Mouse (Mus musculus) olfactory bulb, adult 2 months (tissue): ENCODE data around the gene Bmp8b. TPM values are rescaled to one million over a fixed set of nuclear protein-coding genes. Genes with fewer than 3 reads are reported as not detected.
"Not testable (repeated sequence)": the region's sequence is repeated elsewhere in the genome, so short reads cannot be mapped to it uniquely, and the experiment has no call there.

Source experiments
- H3K27ac ChIP-seq: fragments of 200-500 bp; 2 replicates; pipeline ENCODE4 v1.5.1; 2012; ENCODE audit warnings: low read depth, low read length; ENCODE audit not compliant: insufficient read depth
- H3K4me1 ChIP-seq: fragments of 200-500 bp; 2 replicates; pipeline ENCODE4 v1.6.1; 2012; ENCODE audit warnings: low read length; ENCODE audit not compliant: control insufficient read depth, insufficient read depth
- H3K4me3 ChIP-seq: fragments of 200-500 bp; 2 replicates; pipeline ENCODE4 v1.5.1; 2012; ENCODE audit warnings: mild to moderate bottlenecking, low read depth, low read length, moderate library complexity; ENCODE audit not compliant: insufficient read depth
- CTCF ChIP-seq: fragments of 200-500 bp; IDR thresholded peaks from 2 replicates; pipeline ENCODE4 v1.5.1; 2012; ENCODE audit warnings: low read depth, mild to moderate bottlenecking, low read length, moderate library complexity; ENCODE audit not compliant: insufficient read depth
- POLR2A ChIP-seq: fragments of 200-500 bp; IDR thresholded peaks from 2 replicates; pipeline ENCODE4 v1.6.1; 2012; ENCODE audit warnings: mild to moderate bottlenecking, low read depth, low read length, moderate library complexity; ENCODE audit not compliant: insufficient read depth
- WGBS: fragments of 180-500 bp; shearing (Covaris S2); methylation state at CpG from one replicate; pipeline ENCODE4 v1.1.7; 2018; 5-methylcytosine and 5-hydroxymethylcytosine counted together
- polyA plus RNA-seq: library from polyadenylated mRNA; stranded (reverse); fragments of >200 nt; gene quantifications from 2 replicates; pipeline ENCODE4 v1.2.4, GENCODE M21; 2012; ENCODE audit warnings: low replicate concordance; ENCODE audit not compliant: missing spikeins, insufficient read depth, insufficient read length

Bmp8b gene
- polyA plus RNA-seq, 1 experiment: not detected

- Histone ChIP-seq H3K27ac (no peak overlapping the region), H3K4me1 (peaks cover 16% of the 10 kb centered on the region; the same call in 1 of the 2 replicates), H3K4me3 (no peak overlapping the region)
- TF ChIP-seq CTCF (no peak), POLR2A (no peak)
- WGBS: 90% methylated on average over 2 of the region's 2 CpGs
These were observed 1.9 kb downstream of the Bmp8b start for GRCm38 (mm10) chr4:123106864-123107263.

GRCm38 (mm10) chr4:123108056-123108455, 3.1 kb downstream of the Bmp8b start:
- Histone ChIP-seq H3K4me3 (no peak overlapping the region), H3K4me1 (peaks cover 16% of the 10 kb centered on the region; the same call in 1 of the 2 replicates), H3K27ac (no peak overlapping the region)
- 90% methylated on average over 5 of the region's 5 CpGs for WGBS
- TF ChIP-seq POLR2A: no peak

GRCm38 (mm10) chr4:123110751-123111150, 5.8 kb downstream of the Bmp8b start:
- WGBS: 84% methylated on average over 4 of the region's 4 CpGs

GRCm38 (mm10) chr4:123111275-123111983, 6.5 kb downstream of the Bmp8b start:
- not testable (repeated sequence) for H3K27ac ChIP-seq, H3K4me3 ChIP-seq
- peaks cover 11% of the 10 kb centered on the region for H3K4me1 ChIP-seq
- WGBS: 62% methylated on average over 10 of the region's 10 CpGs

More at GRCm38 (mm10) chr4:123110751-123111150, 5.8 kb downstream of the Bmp8b start:
- TF ChIP-seq POLR2A: no peak
- TF ChIP-seq CTCF: no peak
- Histone ChIP-seq H3K4me1 (peaks cover 7% of the 10 kb centered on the region), H3K4me3 (no peak overlapping the region), H3K27ac (no peak overlapping the region)

GRCm38 (mm10) chr4:123112216-123112764, 7.3 kb downstream of the Bmp8b start:
- 85% methylated on average over 8 of the region's 8 CpGs for WGBS
- no peak for TF ChIP-seq CTCF
- TF ChIP-seq POLR2A: no peak
- no peak overlapping the region for H3K4me3 ChIP-seq

GRCm38 (mm10) chr4:123114651-123115050, 9.7 kb downstream of the Bmp8b start:
- not testable (repeated sequence) for H3K27ac ChIP-seq, H3K4me3 ChIP-seq
- WGBS: 91% methylated on average over 4 of the region's 4 CpGs
- H3K4me1 ChIP-seq: peaks cover 15% of the 10 kb centered on the region

More at GRCm38 (mm10) chr4:123112216-123112764, 7.3 kb downstream of the Bmp8b start:
- peaks cover 15% of the 10 kb centered on the region for H3K4me1 ChIP-seq
- no peak overlapping the region for H3K27ac ChIP-seq

GRCm38 (mm10) chr4:123116011-123116410, 11.0 kb downstream of the Bmp8b start, which contains the start of gene Oxct2b:
Gene Oxct2b, plus strand, starts transcription at chr4:123116266.
- Histone ChIP-seq H3K4me3 (peak within 1 kb of the TSS; percentile 39), H3K4me1 (peaks cover 15% of the 10 kb centered on the region), H3K27ac (no peak within 1 kb of the TSS)
- WGBS: 10% methylated on average over 22 of the region's 22 CpGs
- TF ChIP-seq POLR2A: no peak

GRCm38 (mm10) chr4:123116640-123117039, 11.7 kb downstream of the Bmp8b start:
- peak overlapping the region; percentile 39 for H3K4me3 ChIP-seq
- WGBS: 16% methylated on average over 42 of the region's 42 CpGs
- H3K27ac ChIP-seq, H3K4me1 ChIP-seq: not testable (repeated sequence)

- 91% methylated on average over 2 of the region's 2 CpGs for WGBS
- Histone ChIP-seq H3K4me3 (no peak overlapping the region), H3K4me1 (peaks cover 5% of the 10 kb centered on the region), H3K27ac (no peak overlapping the region)
- TF ChIP-seq CTCF (no peak), POLR2A (no peak)
These were observed 16.3 kb downstream of the Bmp8b start for GRCm38 (mm10) chr4:123121286-123121685.

- TF ChIP-seq POLR2A (no peak), CTCF (no peak)
- Histone ChIP-seq H3K4me3 (no peak overlapping the region), H3K4me1 (no peaks in the 10 kb centered on the region), H3K27ac (no peak overlapping the region)
- WGBS: 90% methylated on average over 7 of the region's 7 CpGs
These were observed 21.7 kb downstream of the Bmp8b start for GRCm38 (mm10) chr4:123126626-123127025.
